Mouse (Mus musculus) brain, embryonic 14.5 days (tissue): ENCODE measurements at regions not wholly inside any gene's neighbourhood (a gene's known extent, or its start where the extent isn't known, plus 50 kb on each side); places are given as distances from the start of the nearest gene placed in this dataset.

Experiments used
- CTCF ChIP-seq: fragments of 200-500 bp; IDR thresholded peaks from 2 replicates; pipeline ENCODE4 v1.5.1; 2012; ENCODE audit warnings: inconsistent platforms, mild to moderate bottlenecking, moderate library complexity, borderline replicate concordance; ENCODE audit not compliant: insufficient read depth, insufficient read length; ENCODE audit errors: extremely low read depth
- POLR2A ChIP-seq: fragments of 200-500 bp; IDR thresholded peaks from 2 replicates; pipeline ENCODE4 v1.6.1; 2012; ENCODE audit warnings: mild to moderate bottlenecking, inconsistent platforms, borderline replicate concordance; ENCODE audit not compliant: poor library complexity, insufficient read depth, insufficient read length, severe bottlenecking; ENCODE audit errors: extremely low read depth

- TF ChIP-seq CTCF, result no peak
- no peak for TF ChIP-seq POLR2A
These were observed 2007.5 kb upstream of the Lrrc6 start for GRCm38 (mm10) chr15:68508190-68508589.
